Mouse (Mus musculus) C2C12 (cell line): ENCODE measurements around the gene Ap2m1.

Experiments used
- CEBPB ChIP-seq: IDR thresholded peaks from one replicate; pipeline ENCODE4 v1.6.1; 2011; ENCODE audit warnings: low read depth, mild to moderate bottlenecking, control low read depth, moderate library complexity
- CTCF ChIP-seq: IDR thresholded peaks from one replicate; pipeline ENCODE4 v1.5.1; 2011; ENCODE audit not compliant: control insufficient read depth, insufficient read depth, insufficient read length
- MAX ChIP-seq: IDR thresholded peaks from one replicate; pipeline ENCODE4 v1.6.1; 2011; ENCODE audit warnings: mild to moderate bottlenecking, control low read depth
- MYOD1 ChIP-seq: IDR thresholded peaks from one replicate; pipeline ENCODE4 v1.6.1; 2011; ENCODE audit warnings: low read depth; ENCODE audit not compliant: control insufficient read depth, insufficient read length
- MYOG ChIP-seq: IDR thresholded peaks from one replicate; pipeline ENCODE4 v1.6.1; 2011; ENCODE audit not compliant: control insufficient read depth, insufficient read length; ENCODE audit errors: extremely low read depth
- USF1 ChIP-seq: IDR thresholded peaks from one replicate; pipeline ENCODE4 v1.6.1; 2011; ENCODE audit warnings: low read depth, mild to moderate bottlenecking, control low read depth, moderate library complexity

- TF ChIP-seq CTCF (no peak), USF1 (no peak), MYOG (no peak), MAX (no peak), CEBPB (no peak), MYOD1 (no peak)
Observed at GRCm38 (mm10) chr16:20517216-20517615, 18.1 kb upstream of the Ap2m1 start.
